Mouse (Mus musculus): ENCODE results near the gene Rln1. TPM values are rescaled to one million over a fixed set of nuclear protein-coding genes. Genes with fewer than 3 reads are reported as not detected.

Gene Rln1
- polyA plus RNA-seq, 1 experiment from 2014 or later: not detected

- Histone ChIP-seq H3K9me3 (no peaks in the 10 kb centered on the region), H3K27ac (no peak overlapping the region), H3K4me3 (no peak overlapping the region), H3K27me3 (no peaks in the 10 kb centered on the region), H3K4me1 (peaks cover 7% of the 10 kb centered on the region), H3K9ac (no peak overlapping the region), H3K4me2 (no peak overlapping the region), H3K36me3 (no peaks in the 10 kb centered on the region)
- no peak for ATAC-seq (ENCODE audit: borderline replicate concordance, extremely low read depth, low FRiP score, low TSS enrichment)
- WGBS: 73% methylated on average over 3 of the region's 3 CpGs
Measured at GRCm38 (mm10) chr19:29368671-29369309, 34.3 kb upstream of the Rln1 start.

DNA sequence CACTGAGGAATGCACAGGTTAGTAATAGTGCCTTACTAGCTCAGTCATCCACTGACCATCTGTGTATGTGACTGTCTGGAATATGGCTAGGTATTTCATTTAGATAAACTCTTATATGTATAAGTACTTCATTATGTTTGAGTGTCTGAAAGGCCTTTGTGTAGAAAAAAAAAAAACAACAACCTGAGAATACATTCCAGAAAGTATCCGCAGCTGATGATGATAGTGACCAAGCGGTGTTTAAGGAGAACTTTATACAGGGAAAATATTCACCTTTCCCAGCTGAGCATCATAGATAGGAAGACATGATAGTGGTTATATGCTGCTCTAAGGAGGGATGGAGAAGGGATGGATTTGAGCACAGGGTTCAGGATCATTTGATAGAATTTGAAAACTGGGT lies 33.6 kb upstream of the Rln1 start:
- peaks cover 7% of the 10 kb centered on the region for H3K4me1 ChIP-seq
- no peak for ATAC-seq (ENCODE audit: borderline replicate concordance, extremely low read depth, low FRiP score, low TSS enrichment)
- H3K27ac ChIP-seq: no peak overlapping the region
- no peak overlapping the region for H3K4me3 ChIP-seq
- 84% methylated on average over 2 of the region's 2 CpGs for WGBS
- no peaks in the 10 kb centered on the region for H3K27me3 ChIP-seq
- no peaks in the 10 kb centered on the region for H3K9me3 ChIP-seq
- H3K36me3 ChIP-seq: no peaks in the 10 kb centered on the region
- no peak overlapping the region for H3K9ac ChIP-seq
- H3K4me2 ChIP-seq: no peak overlapping the region

DNA sequence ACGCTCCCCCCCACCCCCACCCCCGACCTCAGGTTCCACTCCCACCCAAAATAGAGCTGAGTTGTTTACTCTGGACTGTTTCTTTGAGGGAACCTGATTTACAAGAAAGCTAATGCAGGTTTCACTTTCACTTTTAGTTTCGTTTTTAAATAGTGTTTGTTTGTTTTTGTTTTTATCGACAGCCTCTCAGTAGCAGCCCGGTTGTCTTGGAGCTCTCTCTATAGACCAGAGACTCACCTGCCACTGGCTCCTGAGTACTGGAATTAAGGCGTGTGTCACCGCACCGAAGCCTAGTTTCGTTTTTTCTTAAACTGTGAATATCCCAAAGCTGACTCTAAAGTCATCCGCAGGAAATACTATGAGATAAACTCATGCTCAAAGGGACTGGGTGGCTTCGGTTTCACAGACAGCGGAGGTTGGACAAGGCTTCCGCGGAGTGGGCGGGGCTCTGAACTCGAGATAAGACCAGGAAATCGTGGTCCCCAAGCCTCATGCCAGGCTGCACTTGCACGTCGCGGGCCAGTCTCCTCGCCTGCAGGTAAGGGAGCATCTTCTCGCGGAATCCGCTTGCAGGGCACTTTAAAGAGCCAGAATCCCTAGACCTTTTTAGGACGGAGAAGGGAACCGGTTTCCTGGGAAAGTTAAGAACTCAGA lies 32.6 kb upstream of the Rln1 start, which contains the start of the genes Plgrkt and Cd274:
Plgrkt (minus strand) TSS at position 422 of the 654 bp plus-strand sequence.
Cd274 (plus strand) TSS at position 487 of the 654 bp plus-strand sequence.
- H3K36me3 ChIP-seq: no peaks in the 10 kb centered on the region

GRCm38 (mm10) chr19:29366226-29366968 lies 31.9 kb upstream of the Rln1 start:
- ATAC-seq (ENCODE audit: borderline replicate concordance, extremely low read depth, low FRiP score, low TSS enrichment): no peak
- 48% methylated on average over 20 of the region's 20 CpGs for WGBS
- peak overlapping the region; percentile 16; the same call in 1 of the 2 replicates for H3K9ac ChIP-seq
- H3K9me3 ChIP-seq: no peaks in the 10 kb centered on the region
- H3K27me3 ChIP-seq: no peaks in the 10 kb centered on the region
- H3K27ac ChIP-seq: 0 out of 2 replicates have a peak overlapping the region, but pooled peaks have one; percentile 24
- peaks cover 13% of the 10 kb centered on the region for H3K4me1 ChIP-seq
- H3K4me3 ChIP-seq: peak overlapping the region; percentile 62
- H3K4me2 ChIP-seq: peak overlapping the region; percentile 78
- no peaks in the 10 kb centered on the region for H3K36me3 ChIP-seq

More for the DNA sequence above, 32.6 kb upstream of the Rln1 start, which contains the start of the genes Plgrkt and Cd274:
- H3K4me1 ChIP-seq: peaks cover 11% of the 10 kb centered on the region
- H3K9ac ChIP-seq: peak within 1 kb of the TSS; percentile 43
- H3K4me2 ChIP-seq: peak within 1 kb of the TSS; percentile 78
- no peaks in the 10 kb centered on the region for H3K27me3 ChIP-seq
- ATAC-seq (ENCODE audit: borderline replicate concordance, extremely low read depth, low FRiP score, low TSS enrichment): peak; percentile 82; the same call in 1 of the 2 replicates
- no peaks in the 10 kb centered on the region for H3K9me3 ChIP-seq
- 1% methylated on average over 26 of the region's 26 CpGs for whole genome bisulfite sequencing
- 0 out of 2 replicates have a peak within 1 kb of the TSS, but pooled peaks have one; percentile 24 for H3K27ac ChIP-seq
- peak within 1 kb of the TSS; percentile 62 for H3K4me3 ChIP-seq

DNA sequence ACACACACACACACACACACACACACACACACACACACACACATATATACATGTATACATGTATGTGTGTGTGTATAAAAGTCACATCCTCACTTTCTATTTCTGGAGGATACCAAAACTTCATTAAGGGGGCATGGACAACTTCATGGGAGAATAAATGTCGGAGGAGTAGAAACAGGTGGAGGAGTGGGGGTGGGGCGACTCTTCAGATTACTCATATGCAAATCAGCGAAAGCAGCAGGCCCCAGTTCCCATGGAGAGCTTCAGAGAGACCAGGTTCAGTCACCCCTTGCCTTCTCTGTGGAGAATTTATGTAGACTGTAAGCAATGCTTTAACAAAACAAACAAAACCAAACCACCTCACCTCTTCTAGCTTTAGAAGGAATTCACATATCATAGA lies 30.6 kb upstream of the Rln1 start:
- no peak overlapping the region for H3K4me2 ChIP-seq
- no peaks in the 10 kb centered on the region for H3K27me3 ChIP-seq
- 32% methylated on average over 3 of the region's 3 CpGs for WGBS
- ATAC-seq (ENCODE audit: borderline replicate concordance, extremely low read depth, low FRiP score, low TSS enrichment): no peak
- no peak overlapping the region for H3K4me3 ChIP-seq
- peaks cover 20% of the 10 kb centered on the region for H3K4me1 ChIP-seq
- H3K9ac ChIP-seq: no peak overlapping the region
- H3K9me3 ChIP-seq: no peaks in the 10 kb centered on the region
- no peak overlapping the region for H3K27ac ChIP-seq
- no peaks in the 10 kb centered on the region for H3K36me3 ChIP-seq

DNA sequence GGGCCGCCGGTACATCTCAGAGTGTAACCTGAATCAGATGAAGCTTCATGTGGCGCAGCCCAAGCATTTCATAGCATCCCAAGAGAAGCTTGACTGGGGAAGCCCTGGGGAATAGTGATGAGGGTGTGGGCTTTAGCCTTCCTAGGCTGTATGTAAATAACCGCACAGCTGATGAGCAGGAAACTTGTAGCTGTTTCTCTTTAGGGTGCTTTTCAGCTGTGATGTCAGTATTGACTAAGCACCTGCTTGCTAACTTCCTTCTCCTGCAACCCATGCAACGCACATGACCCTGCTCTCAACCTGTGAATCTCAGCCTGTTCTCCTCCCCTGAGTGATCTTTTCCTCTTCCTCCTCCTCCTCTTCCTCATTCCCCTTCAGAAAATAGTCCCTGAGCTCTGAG lies 29.6 kb upstream of the Rln1 start:
- H3K4me1 ChIP-seq: peaks cover 20% of the 10 kb centered on the region
- no peak overlapping the region for H3K9ac ChIP-seq
- no peaks in the 10 kb centered on the region for H3K36me3 ChIP-seq
- H3K27me3 ChIP-seq: no peaks in the 10 kb centered on the region
- H3K4me2 ChIP-seq: no peak overlapping the region
- 73% methylated on average over 5 of the region's 5 CpGs for WGBS
- no peak for ATAC-seq (ENCODE audit: borderline replicate concordance, extremely low read depth, low FRiP score, low TSS enrichment)
- no peak overlapping the region for H3K4me3 ChIP-seq
- H3K27ac ChIP-seq: no peak overlapping the region
- no peaks in the 10 kb centered on the region for H3K9me3 ChIP-seq

- Histone ChIP-seq H3K27me3 (no peaks in the 10 kb centered on the region), H3K9ac (no peak overlapping the region)
Measured at GRCm38 (mm10) chr19:29363557-29363956, 29.1 kb upstream of the Rln1 start.

GRCm38 (mm10) chr19:29362173-29362930 lies 27.9 kb upstream of the Rln1 start:
- Histone ChIP-seq H3K9ac (no peak overlapping the region; the same call in 1 of the 2 replicates), H3K4me3 (peak overlapping the region; percentile 54), H3K27ac (no peak overlapping the region), H3K4me1 (peaks cover 16% of the 10 kb centered on the region), H3K36me3 (no peaks in the 10 kb centered on the region), H3K4me2 (peak overlapping the region; percentile 78), H3K27me3 (no peaks in the 10 kb centered on the region), H3K9me3 (no peaks in the 10 kb centered on the region)
- ATAC-seq (ENCODE audit: borderline replicate concordance, extremely low read depth, low FRiP score, low TSS enrichment): no peak
- WGBS: 33% methylated on average over 13 of the region's 13 CpGs

More at GRCm38 (mm10) chr19:29363557-29363956, 29.1 kb upstream of the Rln1 start:
- no peaks in the 10 kb centered on the region for H3K36me3 ChIP-seq
- no peaks in the 10 kb centered on the region for H3K9me3 ChIP-seq
- WGBS: 69% methylated on average over 7 of the region's 7 CpGs
- no peak for ATAC-seq (ENCODE audit: borderline replicate concordance, extremely low read depth, low FRiP score, low TSS enrichment)
- H3K4me2 ChIP-seq: no peak overlapping the region
- H3K27ac ChIP-seq: no peak overlapping the region
- no peak overlapping the region for H3K4me3 ChIP-seq
- H3K4me1 ChIP-seq: peaks cover 20% of the 10 kb centered on the region

DNA sequence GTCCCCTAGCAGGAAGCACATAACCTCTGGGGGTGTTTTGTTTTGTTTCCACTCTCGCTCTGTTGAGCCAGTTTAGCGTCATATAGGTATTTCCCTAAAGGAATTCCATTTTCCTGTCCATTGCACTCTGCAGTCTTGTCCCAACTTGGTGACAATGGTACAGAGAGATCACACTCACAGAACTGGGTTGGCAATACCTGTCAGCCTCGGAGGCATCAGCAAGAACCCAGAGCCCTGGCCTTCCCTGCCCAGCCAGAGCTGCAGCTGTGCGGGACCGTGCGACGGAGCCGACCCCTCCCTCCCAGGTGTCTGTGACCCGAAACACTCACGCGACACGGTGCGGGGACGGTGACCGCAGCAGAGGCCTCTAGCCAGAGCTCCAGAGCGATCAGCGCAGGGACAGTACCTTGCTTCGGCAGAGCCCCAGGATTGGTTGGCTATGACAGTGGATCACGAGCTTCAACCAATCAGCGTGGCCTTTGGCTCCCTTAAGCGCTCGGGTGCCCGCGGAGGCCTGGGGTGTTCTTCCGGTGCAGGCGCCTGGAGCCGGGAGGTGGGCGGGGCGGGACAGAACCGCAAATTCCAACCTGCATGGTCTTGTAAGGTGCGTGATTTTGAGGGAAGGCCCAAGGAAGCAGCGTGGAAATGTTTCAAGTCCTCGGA lies 27.1 kb upstream of the Rln1 start:
- WGBS: 3% methylated on average over 33 of the region's 33 CpGs
- Histone ChIP-seq H3K9ac (peak overlapping the region; percentile 54), H3K27me3 (no peaks in the 10 kb centered on the region), H3K4me2 (peak overlapping the region; percentile 78), H3K36me3 (no peaks in the 10 kb centered on the region), H3K9me3 (no peaks in the 10 kb centered on the region), H3K4me3 (peak overlapping the region; percentile 54), H3K4me1 (peaks cover 14% of the 10 kb centered on the region), H3K27ac (no peak overlapping the region)
- ATAC-seq (ENCODE audit: borderline replicate concordance, extremely low read depth, low FRiP score, low TSS enrichment): peak; percentile 98

GRCm38 (mm10) chr19:29360251-29360650 lies 25.8 kb upstream of the Rln1 start:
- no peak overlapping the region for H3K9ac ChIP-seq
- no peak for ATAC-seq (ENCODE audit: borderline replicate concordance, extremely low read depth, low FRiP score, low TSS enrichment)

GRCm38 (mm10) chr19:29356281-29356680 lies 21.8 kb upstream of the Rln1 start:
- peaks cover 5% of the 10 kb centered on the region; the same call in 1 of the 2 replicates for H3K4me1 ChIP-seq
- no peak overlapping the region for H3K4me3 ChIP-seq
- H3K4me2 ChIP-seq: no peak overlapping the region
- ATAC-seq (ENCODE audit: borderline replicate concordance, extremely low read depth, low FRiP score, low TSS enrichment): no peak
- H3K27ac ChIP-seq: no peak overlapping the region
- no peaks in the 10 kb centered on the region for H3K9me3 ChIP-seq
- H3K36me3 ChIP-seq: no peaks in the 10 kb centered on the region
- no peaks in the 10 kb centered on the region for H3K27me3 ChIP-seq
- WGBS: 84% methylated on average over 11 of the region's 11 CpGs
- H3K9ac ChIP-seq: no peak overlapping the region

More at GRCm38 (mm10) chr19:29360251-29360650, 25.8 kb upstream of the Rln1 start:
- H3K4me2 ChIP-seq: no peak overlapping the region
- no peaks in the 10 kb centered on the region for H3K36me3 ChIP-seq
- H3K4me1 ChIP-seq: peaks cover 12% of the 10 kb centered on the region; the same call in 1 of the 2 replicates
- H3K27me3 ChIP-seq: no peaks in the 10 kb centered on the region
- 57% methylated on average over 5 of the region's 5 CpGs for WGBS
- H3K4me3 ChIP-seq: no peak overlapping the region
- no peaks in the 10 kb centered on the region for H3K9me3 ChIP-seq
- no peak overlapping the region for H3K27ac ChIP-seq
